Mouse (Mus musculus) bone marrow macrophage, adult 2 months (primary cell): ENCODE measurements around the gene Zfp366. TPM values are rescaled to one million over a fixed set of nuclear protein-coding genes. Genes with fewer than 3 reads are reported as not detected.

Source experiments
- H3K27ac ChIP-seq: 2 replicates; pipeline ENCODE4 v1.5.1; 2012; ENCODE audit warnings: low read depth, low read length; ENCODE audit not compliant: insufficient read depth
- H3K4me1 ChIP-seq: 2 replicates; pipeline ENCODE4 v1.6.1; 2012; ENCODE audit warnings: low read length; ENCODE audit not compliant: control insufficient read depth, insufficient read depth
- H3K4me3 ChIP-seq: 2 replicates; pipeline ENCODE4 v1.5.1; 2012; ENCODE audit warnings: mild to moderate bottlenecking, low read length, moderate library complexity; ENCODE audit not compliant: insufficient read depth
- CTCF ChIP-seq: IDR thresholded peaks from 2 replicates; pipeline ENCODE4 v1.5.1; 2012; ENCODE audit warnings: low read depth, mild to moderate bottlenecking, low read length, moderate library complexity
- POLR2A ChIP-seq: IDR thresholded peaks from 2 replicates; pipeline ENCODE4 v1.6.1; 2012; ENCODE audit warnings: mild to moderate bottlenecking, low read depth, low read length, borderline replicate concordance
- polyA plus RNA-seq: library from polyadenylated mRNA; stranded (reverse); fragments of >200 nt; gene quantifications from 2 replicates; pipeline ENCODE4 v1.2.4, GENCODE M21; 2012; ENCODE audit not compliant: missing spikeins, insufficient read depth, insufficient read length

Gene Zfp366
- polyA plus RNA-seq, 1 experiment, result 0.31 TPM

DNA sequence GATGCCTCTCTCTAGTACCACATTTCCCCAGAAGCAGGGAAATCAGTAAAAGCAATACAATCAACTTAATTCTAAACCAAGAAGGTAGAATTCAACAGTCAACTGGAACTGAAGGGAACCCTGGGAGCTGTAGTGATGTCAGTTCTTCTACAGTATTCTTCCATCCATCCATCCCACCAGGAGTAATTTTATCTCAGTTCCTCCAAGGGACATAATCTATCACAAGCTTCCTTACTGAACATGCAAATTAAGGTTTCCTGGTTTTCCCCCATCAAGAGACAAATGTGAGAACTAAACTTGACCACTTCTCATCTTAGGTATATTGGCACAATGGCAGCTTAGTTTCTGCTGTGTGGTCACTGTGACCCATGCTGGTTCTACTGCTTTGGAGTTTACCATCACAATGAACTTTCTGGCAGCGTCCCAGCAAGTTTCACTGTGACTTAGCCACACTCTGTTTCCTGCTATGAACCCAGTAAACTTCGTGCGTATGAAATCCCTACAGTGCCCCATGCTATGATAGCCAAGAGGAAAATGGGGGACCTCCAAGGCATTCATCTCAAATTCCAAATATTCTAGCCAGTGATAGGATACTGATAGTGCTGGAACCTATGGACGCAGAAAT lies 78.6 kb downstream of the Zfp366 start:
- Histone ChIP-seq H3K4me3 (no peak overlapping the region), H3K27ac (no peak overlapping the region), H3K4me1 (peaks cover 3% of the 10 kb centered on the region)
- TF ChIP-seq CTCF, result no peak
- TF ChIP-seq POLR2A, result no peak

DNA sequence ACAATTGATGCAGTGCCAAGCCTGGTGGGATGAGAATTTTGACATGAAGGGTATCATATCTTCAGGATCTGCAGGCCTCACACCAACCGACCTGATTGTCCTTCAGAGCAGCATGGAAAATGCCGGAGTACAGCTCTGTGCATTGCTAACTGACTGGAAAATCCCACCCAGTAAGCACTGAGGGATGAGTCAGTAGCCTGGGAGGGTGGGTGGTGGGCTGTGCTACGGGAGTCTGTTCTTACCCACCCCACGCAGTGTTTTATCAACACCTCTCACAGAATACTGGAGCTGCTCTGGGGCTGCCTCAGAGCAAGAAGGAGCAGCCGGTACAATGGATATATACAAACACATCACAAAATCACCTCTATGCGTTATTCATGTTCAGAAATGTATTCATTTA lies 79.9 kb downstream of the Zfp366 start:
- Histone ChIP-seq H3K27ac (no peak overlapping the region), H3K4me3 (no peak overlapping the region)
- TF ChIP-seq CTCF (no peak), POLR2A (no peak)

GRCm38 (mm10) chr13:99272046-99272445 lies 87.4 kb downstream of the Zfp366 start:
- Histone ChIP-seq H3K4me3 (no peak overlapping the region), H3K4me1 (no peaks in the 10 kb centered on the region), H3K27ac (no peak overlapping the region)
- TF ChIP-seq CTCF (no peak), POLR2A (no peak)

More for the DNA sequence above, 79.9 kb downstream of the Zfp366 start:
- H3K4me1 ChIP-seq, result peaks cover 3% of the 10 kb centered on the region

DNA sequence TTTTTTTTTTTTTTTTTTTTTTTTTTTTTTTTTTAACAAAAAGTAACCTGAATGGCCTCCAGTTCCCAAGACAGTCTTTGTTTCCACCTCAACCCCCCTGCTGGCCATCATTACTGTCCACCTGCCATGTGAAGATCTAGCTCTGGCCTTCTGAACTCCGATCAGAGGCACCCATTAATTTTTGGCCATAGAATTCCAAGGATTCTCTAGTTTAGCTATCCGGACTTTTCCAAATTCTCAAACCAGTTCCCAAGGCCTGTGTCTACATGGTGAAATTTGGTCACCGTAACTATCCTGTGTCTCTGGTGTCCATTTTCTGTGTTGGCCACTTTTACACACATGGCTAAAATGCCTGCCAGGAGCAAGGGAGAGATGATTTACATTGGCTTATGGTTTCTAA lies 92.9 kb downstream of the Zfp366 start:
- Histone ChIP-seq H3K4me3 (no peak overlapping the region), H3K27ac (no peak overlapping the region), H3K4me1 (no peaks in the 10 kb centered on the region)
- no peak for TF ChIP-seq CTCF
- no peak for TF ChIP-seq POLR2A

GRCm38 (mm10) chr13:99278511-99278910 lies 93.9 kb downstream of the Zfp366 start:
- no peak overlapping the region for H3K4me3 ChIP-seq
- H3K4me1 ChIP-seq, result no peaks in the 10 kb centered on the region
- TF ChIP-seq POLR2A (no peak), CTCF (no peak)
- H3K27ac ChIP-seq, result no peak overlapping the region

GRCm38 (mm10) chr13:99279351-99279750 lies 94.7 kb downstream of the Zfp366 start:
- no peak overlapping the region for H3K4me3 ChIP-seq
- TF ChIP-seq CTCF (no peak), POLR2A (no peak)

GRCm38 (mm10) chr13:99282961-99283360 lies 98.3 kb downstream of the Zfp366 start:
- Histone ChIP-seq H3K27ac (no peak overlapping the region), H3K4me1 (peaks cover 7% of the 10 kb centered on the region), H3K4me3 (no peak overlapping the region)
- TF ChIP-seq CTCF (no peak), POLR2A (no peak)

More at GRCm38 (mm10) chr13:99279351-99279750, 94.7 kb downstream of the Zfp366 start:
- no peak overlapping the region for H3K27ac ChIP-seq
- H3K4me1 ChIP-seq, result no peaks in the 10 kb centered on the region

- Histone ChIP-seq H3K27ac (no peak overlapping the region), H3K4me3 (no peak overlapping the region), H3K4me1 (peaks cover 7% of the 10 kb centered on the region)
- TF ChIP-seq CTCF (no peak), POLR2A (no peak)
These were observed 99.3 kb downstream of the Zfp366 start for GRCm38 (mm10) chr13:99283916-99284315.

DNA sequence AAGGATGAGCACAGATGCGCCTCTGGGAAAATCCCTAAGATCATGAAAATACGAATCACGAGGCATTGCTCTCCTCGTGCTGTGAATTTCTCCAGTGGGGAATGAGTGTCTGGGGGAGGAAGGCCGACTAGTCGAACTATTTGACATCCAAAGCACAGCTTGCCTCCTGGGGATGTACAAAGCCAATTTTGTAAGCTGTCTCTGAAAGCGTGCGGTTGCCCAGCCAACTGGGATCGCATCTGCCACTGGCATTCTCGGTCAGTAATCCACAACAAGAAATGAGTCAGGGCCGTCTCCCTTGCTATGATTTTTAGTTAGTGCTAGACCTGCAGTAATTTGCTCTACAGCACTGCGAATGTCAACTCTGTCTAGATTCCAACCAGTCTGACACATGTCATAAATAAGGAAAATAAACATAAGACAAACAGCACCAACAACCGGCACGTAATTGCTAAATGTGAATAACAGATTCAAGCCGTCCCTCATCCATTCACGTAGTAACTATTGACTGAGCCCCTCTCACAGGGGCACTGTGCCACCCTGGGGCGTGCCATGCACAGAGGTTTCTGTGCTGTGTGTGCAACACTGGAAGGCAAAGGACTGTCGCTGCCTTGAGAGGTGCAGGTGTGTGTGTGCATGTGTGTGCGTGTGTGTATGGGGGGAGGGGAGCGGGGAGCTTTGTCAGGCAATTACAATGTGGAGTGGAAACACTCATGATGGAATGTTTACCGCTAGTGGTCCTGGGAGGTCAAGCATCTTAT lies 100.0 kb downstream of the Zfp366 start:
- TF ChIP-seq POLR2A, result no peak
- TF ChIP-seq CTCF, result no peak
- no peak overlapping the region for H3K27ac ChIP-seq
- no peak overlapping the region for H3K4me3 ChIP-seq
- peaks cover 7% of the 10 kb centered on the region for H3K4me1 ChIP-seq

DNA sequence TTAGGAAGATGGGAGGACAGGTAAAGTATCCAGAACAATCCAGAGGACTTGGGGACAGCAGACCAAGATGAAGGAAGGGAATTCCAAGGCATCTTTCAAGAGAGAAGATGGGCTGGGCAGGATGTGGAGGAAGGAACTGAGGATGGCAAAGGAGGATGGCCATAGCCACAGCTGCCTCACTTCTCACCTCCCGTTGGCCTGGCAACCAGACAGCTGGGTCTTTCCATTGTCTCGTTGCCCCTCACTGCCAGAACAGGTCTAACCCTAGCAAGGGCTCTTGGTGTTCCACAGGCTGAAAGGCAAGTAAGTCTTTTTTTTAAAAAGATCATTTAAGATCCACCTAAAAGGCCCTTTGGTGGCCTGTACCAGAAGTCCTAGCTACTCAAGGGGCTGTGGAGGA lies 100.6 kb downstream of the Zfp366 start:
- Histone ChIP-seq H3K27ac (no peak overlapping the region), H3K4me3 (no peak overlapping the region), H3K4me1 (peaks cover 7% of the 10 kb centered on the region)
- TF ChIP-seq CTCF (no peak), POLR2A (no peak)
